Mouse (Mus musculus) thymus, postnatal 36 days (tissue): ENCODE measurements around the gene Vps45.

ENCODE experiments used
- DNase-seq, 2 experiments: peaks; one replicate each; pipeline ENCODE4 v3.0.0; 2022; ENCODE audit warnings: mixed read lengths in 2 of 2

Gene Vps45

DNA sequence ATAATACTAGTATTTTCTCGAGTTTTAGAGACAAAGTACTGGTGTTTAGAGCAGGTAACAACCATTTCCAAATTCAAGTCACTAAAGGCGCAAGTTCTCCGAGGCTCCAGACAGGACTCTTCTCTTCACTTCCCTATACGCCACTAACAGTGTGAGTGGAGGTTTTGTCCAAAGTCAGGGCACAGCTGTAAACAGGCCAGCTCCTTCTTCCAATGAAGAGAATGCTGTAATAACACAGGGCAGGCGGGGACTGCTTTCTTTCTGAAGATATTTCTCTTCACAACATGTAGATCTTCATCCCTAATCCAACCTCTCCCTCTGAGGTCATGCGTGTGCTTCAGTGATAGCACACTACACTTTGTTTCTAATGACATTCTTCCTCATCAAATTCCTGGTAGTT, 21.5 kb downstream of the Vps45 start:
- no peak for DNase-seq

DNA sequence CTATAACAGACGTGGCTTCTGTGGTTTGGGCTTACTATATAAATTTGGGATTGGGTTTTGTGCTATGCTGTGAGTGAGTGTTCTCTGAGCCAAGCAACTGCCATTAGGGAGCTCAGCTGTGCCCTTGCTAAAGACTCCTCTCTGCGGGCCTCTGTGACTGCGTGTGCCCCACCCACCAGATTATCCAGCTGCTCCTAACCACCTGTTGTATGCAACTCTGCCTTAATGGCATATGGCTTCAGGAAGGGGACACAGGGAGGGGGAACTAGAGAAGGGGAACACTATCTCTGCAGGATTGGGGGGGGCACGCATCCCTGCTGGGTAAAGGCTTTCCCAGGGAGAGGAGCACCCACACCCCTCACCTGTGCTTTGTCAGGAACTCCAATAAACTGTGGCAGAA, 25.2 kb downstream of the Vps45 start:
- DNase-seq = peak; percentile 36 to 65

- DNase-seq = no peak
Observed at GRCm38 (mm10) chr3:96032652-96033017, 25.6 kb downstream of the Vps45 start.

DNA sequence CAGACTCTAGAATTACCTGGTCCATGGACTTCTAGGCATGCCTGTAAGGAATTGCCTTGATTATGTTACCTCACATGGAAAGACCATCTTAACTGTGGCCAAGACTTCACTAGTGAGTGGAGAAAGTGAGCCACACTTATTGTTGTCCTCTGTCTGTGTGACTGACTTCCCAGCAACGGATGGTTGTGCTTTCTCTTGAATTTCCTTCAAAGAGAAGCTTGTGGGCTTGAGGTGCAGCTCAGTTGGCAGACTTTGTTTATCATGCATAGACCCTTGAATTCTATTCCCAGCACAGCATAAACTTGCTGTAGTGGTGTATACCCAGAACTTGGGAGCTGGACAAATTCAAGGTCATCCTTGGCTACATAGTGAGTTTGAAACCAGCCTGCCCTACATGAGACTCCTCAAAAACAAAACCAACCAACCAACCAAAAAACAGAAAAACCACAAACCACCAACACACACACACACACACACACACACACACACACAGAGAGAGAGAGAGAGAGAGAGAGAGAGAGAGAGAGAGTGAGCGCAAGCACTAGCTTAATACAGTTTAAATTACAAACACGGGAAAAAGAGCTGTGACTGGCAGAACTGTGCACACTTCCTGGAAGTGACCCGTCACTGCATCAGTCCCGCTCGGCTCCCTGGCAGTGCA, 26.1 kb downstream of the Vps45 start:
- DNase-seq = peak; percentile 62 to 70

DNA sequence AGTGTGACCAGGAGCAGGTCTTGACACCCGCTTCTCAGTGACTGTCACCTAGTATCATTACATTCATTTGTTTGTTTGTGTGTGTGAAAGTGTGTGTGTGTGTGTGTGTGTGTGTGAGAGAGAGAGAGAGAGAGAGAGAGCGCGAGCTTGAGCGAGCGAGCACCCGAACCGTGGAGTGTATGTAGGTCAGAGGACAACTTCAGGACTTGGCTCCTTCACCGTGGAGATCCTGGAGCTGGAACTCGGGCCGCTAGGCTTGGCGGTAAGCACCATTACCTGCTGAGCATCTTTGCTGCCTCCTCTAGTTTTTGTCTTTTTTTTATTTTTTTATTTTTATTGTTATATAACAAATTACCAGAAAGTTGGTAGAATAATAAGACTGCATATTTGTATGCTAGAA, 28.5 kb downstream of the Vps45 start:
- DNase-seq = no peak

DNA sequence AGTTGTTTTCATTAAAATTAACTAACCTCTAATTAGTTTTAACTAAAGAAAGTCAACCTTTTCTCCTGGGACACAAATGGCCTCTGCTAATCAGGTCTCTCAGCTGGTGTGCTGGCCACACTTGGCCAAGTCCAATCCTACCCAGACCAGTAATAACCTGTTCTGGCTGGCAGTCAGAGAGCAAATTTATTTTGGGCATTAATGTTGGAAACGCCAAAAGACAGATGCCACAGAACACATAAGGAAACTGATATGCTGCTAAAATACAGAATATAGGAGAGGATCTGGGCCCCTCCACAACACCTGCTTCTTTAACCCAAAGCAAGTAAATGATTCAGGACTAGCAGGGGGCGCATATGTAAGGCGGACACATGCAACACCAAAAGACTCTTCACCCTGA, 28.9 kb downstream of the Vps45 start:
- DNase-seq = no peak

DNA sequence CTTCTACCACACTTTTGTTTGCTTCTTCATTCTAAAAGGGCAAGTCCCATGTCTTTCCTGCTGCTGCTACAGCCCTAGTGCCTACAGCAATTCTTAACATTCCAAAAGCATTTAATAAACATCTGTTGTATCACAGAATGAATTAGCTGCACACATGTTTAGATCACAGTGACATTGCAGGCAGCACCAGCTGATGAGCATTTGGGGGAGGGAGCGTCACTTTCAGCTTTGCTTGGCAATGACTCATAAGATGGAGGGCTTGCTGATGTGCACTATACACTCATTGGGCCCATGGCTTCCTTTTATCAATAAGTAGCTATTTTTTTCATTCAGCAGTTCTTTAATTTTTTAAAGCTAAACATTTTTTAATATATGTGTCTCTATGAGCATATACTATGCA, 30.4 kb downstream of the Vps45 start:
- no peak for DNase-seq

- no peak for DNase-seq
Observed at GRCm38 (mm10) chr3:96027145-96027544, 31.1 kb downstream of the Vps45 start.

DNA sequence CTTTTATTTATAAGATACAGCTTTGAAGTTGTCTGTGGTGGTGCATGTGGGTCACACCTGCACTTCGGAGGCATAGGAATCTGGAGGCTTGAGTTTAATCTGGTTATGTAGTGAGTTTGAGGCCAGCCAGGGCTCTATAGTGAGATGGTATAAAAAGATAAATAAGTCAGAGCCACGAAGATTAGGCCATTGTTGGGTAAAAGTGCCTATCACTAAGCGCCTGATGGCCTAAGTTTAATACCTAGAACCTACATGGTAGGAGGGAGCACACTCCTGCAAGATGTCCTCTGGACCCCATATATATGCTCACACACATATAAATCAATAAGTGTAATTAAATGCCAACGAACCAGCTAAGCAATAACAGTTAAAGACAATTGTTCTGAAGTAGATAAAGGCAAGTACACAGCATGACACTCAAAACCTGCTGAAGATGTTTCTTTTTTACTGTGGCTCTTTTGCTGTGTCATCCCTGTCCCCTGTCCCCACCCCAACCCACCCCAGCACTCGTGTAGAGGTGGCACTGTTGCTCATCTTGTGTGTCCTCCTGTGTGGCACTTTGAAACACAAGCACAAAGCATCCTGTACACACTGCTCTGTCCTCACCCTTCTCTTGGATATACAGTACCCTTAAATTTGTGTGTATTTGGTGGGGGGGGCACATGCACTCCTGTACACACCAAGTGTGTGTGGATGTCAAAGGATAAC, 36.7 kb downstream of the Vps45 start:
- DNase-seq = no peak

- DNase-seq = no peak
Observed at GRCm38 (mm10) chr3:96020735-96021134, 37.5 kb downstream of the Vps45 start.

DNA sequence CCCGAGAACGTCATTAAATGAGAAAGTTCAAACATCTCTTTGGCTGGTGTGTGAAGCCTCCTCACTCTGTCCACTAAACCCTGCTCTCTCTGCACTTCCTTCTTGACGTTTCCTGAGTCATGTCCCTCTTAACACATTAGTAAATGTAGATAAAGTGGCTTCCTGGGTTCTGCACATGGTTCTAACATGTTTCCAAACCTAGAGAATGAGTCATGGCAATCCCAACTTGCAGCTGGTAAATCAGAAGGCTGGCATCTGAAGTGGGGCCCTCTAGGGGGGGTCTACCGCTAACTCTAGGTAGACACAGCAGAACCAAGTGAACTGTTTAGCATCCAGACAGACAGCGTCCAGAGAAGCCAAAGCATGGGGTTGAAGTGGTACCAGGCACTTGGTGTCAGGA, 40.8 kb downstream of the Vps45 start:
- no peak for DNase-seq

GRCm38 (mm10) chr3:96016257-96016889, 41.9 kb downstream of the Vps45 start:
- no peak for DNase-seq

- no peak for DNase-seq
Observed at GRCm38 (mm10) chr3:96015681-96016080, 42.6 kb downstream of the Vps45 start.

DNA sequence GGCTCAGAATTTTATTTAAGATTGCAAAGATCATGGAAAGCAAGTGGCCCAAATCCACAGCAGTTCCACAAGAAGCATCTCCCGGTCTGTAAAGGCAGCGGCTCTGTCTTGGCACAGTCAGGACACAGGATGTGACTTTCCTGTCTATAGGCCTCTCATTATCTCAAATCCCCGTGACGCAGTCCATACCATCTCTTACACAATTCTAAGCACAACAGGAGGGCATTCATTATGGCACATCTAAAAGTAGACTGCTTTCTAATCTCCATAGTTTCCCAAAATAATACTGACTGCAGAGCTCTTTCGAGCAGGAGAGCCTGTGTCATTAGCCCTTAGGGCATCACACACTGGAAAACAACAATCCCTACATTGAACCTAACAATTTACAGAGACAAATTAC, 45.5 kb downstream of the Vps45 start:
- no peak for DNase-seq

GRCm38 (mm10) chr3:96008463-96008862, 49.8 kb downstream of the Vps45 start:
- no peak for DNase-seq

GRCm38 (mm10) chr3:96001560-96001959, 56.7 kb downstream of the Vps45 start:
- no peak for DNase-seq

- no peak for DNase-seq
Observed at GRCm38 (mm10) chr3:96000921-96001501, 57.3 kb downstream of the Vps45 start.

DNA sequence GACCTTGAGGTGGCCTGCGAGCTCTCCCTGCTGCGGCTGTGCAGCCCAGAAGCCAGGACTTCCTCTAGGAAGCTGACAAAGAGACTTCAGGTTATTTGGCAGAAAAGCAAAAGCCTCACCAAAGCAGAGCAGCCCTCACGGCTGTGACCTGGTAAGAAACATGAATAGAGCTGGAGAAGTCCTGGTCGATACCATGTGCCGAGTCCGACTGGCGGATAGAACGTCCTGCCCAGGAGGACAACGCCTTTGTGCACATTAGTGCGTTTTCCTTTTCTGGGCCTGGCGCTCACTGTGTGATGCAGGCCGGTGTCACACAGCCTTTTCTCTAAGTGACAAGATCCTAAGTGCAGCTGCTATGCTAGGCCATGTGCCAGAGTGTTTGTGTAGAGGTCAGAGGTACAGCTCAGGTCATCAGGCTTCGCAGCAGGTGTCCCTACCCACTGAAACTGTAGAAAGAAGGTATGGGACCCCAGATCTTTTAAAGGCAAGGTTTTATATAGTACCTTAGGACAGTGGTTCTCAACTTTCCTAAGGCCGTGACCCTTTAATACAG, 58.1 kb downstream of the Vps45 start:
- DNase-seq = no peak

- no peak for DNase-seq
Observed at GRCm38 (mm10) chr3:95999308-96000079, 58.8 kb downstream of the Vps45 start.

- peak; percentile 39 to 52 for DNase-seq
Observed at GRCm38 (mm10) chr3:95997203-95997721, 61.0 kb downstream of the Vps45 start.

DNA sequence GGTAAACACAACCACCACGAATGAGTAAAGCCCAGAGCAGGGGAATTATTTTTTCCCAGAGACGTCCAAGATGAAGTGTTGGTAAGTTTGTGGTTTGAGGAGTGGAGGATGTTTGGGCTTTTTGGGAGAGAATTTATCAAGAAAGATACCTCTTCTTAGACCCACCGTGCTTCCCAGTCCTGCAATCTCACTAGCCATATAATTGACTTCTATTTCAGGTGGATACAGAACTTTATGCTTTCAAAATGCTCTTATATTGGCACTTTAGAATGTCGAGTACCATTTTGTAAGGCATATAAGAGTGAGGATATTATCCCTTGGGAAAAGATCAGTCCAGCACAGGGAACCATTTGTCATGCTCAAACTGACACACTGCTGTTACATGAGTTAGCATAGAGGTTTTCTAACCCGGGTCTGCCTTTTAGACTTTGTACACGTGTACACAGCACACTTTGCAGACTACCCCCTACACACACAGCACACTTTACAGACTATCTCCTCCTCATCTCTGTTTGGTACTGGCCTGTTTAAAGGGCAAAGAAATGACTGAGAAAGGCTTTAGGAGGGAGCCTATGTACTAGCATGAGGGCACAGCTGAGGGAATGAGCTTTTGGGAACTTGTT, 61.7 kb downstream of the Vps45 start:
- DNase-seq = no peak

DNA sequence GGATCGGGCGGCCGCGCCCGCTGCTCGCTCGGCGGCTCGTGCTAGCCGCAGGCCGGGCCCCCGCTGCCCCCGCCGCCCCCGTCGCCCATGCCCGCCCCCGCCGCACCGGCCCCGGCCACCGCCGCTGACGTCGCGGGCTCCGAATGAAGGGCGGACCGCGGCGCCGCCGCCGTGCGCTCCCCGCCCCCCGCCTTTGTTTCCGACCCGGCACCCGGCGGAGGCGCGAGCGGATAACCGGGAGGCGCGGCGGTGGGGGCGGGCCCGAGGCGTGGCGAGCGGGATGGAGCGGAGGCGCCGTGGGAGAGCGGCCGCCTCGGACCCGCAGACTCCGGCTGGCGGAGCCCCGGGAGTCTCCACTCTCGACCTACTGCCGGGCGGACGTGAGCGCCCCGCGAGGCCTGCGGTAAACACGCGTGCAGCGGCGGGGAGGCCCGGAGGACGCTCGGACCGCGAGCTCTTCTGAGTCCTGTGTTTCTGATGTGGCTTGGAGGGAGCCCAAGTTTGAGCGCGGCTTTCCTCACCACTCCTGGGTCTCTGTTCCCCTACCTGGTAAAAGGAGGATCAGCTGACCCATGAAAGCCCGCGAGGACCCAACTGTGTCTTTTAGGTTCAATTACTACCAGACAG, 62.4 kb downstream of the Vps45 start, which contains the start of gene Plekho1:
Gene Plekho1, minus strand, starts transcription at position 200 of the 627 bp plus-strand sequence.
- peak; percentile 61 to 69 for DNase-seq
